Comparison of ENCODE assay signal across 10 mouse cellular contexts in genomic region chr15:77694687-77695295, GRCm38 (mm10). TPM values are rescaled to one million over a fixed set of nuclear protein-coding genes. Genes with fewer than 3 reads are reported as not detected.
A peak's percentile ranks its signal among the peaks of the same experiment; 100 is the strongest.
DNase-seq lines count a peak whose midpoint lies in the region; ATAC-seq and TF ChIP-seq lines count a peak whose summit lies in the region.
"Not testable (repeated sequence)": the region's sequence is repeated elsewhere in the genome, so short reads cannot be mapped to it uniquely, and the experiment has no call there.
"Had no signal": no experiment of that assay in that cellular context is flagged by ENCODE, and none has a peak within 500 bp of the region (broad histone marks: within the 10 kb centered on the region; RNA-seq: fewer than 3 reads in every experiment).

No protein-coding gene starts in this region.

- not testable (repeated sequence) for H3K79me2 ChIP-seq in heart, adult 2 months (replicated peaks; ENCODE audit: control insufficient read depth, insufficient read depth, low read length)

- peak; percentile 22 to 24 for DNase-seq in adrenal gland, adult 18-20 months (ENCODE audit: low spot score in 2 of 2)
- DNase-seq in cerebellum, postnatal 25 days, result peak; percentile 6 to 9
- peak; percentile 11 to 23 for DNase-seq in heart, adult 2 months
- DNase-seq in kidney, postnatal 14 days, result peak; percentile 26
- peak; percentile 18 for DNase-seq in lung, postnatal 0 days (ENCODE audit: low spot score)
- DNase-seq in skeletal muscle tissue, adult 2 months (ENCODE audit: low read depth, low spot score), result peak; percentile 3
- DNase-seq in thymus, postnatal 4 days, result peak; percentile 54

- TF ChIP-seq EP300 in heart, adult 2 months (IDR thresholded peaks at IDR 0.05; ENCODE audit: insufficient read depth, low read depth, low read length); lung, postnatal 0 days (IDR thresholded peaks at IDR 0.05): not testable (repeated sequence)

- H3K9me3 ChIP-seq in lung, postnatal 0 days (ENCODE audit: low read length), result not testable (repeated sequence)

- not testable (repeated sequence) for H3K4me2 ChIP-seq in lung, postnatal 0 days (replicated peaks; ENCODE audit: low read depth, low read length)

- H3K4me1 ChIP-seq in heart, adult 2 months (ENCODE audit: control insufficient read depth, insufficient read depth, low read length); lung, postnatal 0 days (ENCODE audit: insufficient read depth, low read depth, low read length): not testable (repeated sequence)

- WGBS in heart, adult 2 months, result 25% methylated on average over 12 of the region's 15 CpGs
- 29% methylated on average over 11 of the region's 15 CpGs for WGBS in lung, postnatal 0 days

- peak; percentile 53 for ATAC-seq in CD4-positive, CD25-positive, alpha-beta regulatory T cell, adult 4 months
- not testable (repeated sequence) for ATAC-seq in lung, postnatal 0 days

- not testable (repeated sequence) for H3K4me3 ChIP-seq in heart, adult 2 months; lung, postnatal 0 days (ENCODE audit: low read depth, low read length)

- TF ChIP-seq POLR2A in heart, adult 2 months (IDR thresholded peaks at IDR 0.05; ENCODE audit: insufficient read depth, low read depth, low read length), result not testable (repeated sequence)

- intact Hi-C loops in heart, adult 2 months (cut with DNase I), result not testable (repeated sequence)

- H3K27me3 ChIP-seq in heart, adult 2 months (ENCODE audit: control insufficient read depth, insufficient read depth, low read length); lung, postnatal 0 days (replicated peaks; ENCODE audit: insufficient read depth, low read length): not testable (repeated sequence)

- not testable (repeated sequence) for H3K36me3 ChIP-seq in heart, adult 2 months (ENCODE audit: control insufficient read depth, insufficient read depth, low read length); lung, postnatal 0 days (ENCODE audit: insufficient read depth, low read length)

- H3K27ac ChIP-seq in heart, adult 2 months; lung, postnatal 0 days (ENCODE audit: low read length): not testable (repeated sequence)

- H3K9ac ChIP-seq in heart, adult 2 months (ENCODE audit: low read depth, low read length); lung, postnatal 0 days (replicated peaks; ENCODE audit: low read depth): not testable (repeated sequence)

- peak; percentile 58 for TF ChIP-seq CTCF in heart, adult 2 months (IDR thresholded peaks at IDR 0.05)
- peak; percentile 71 for TF ChIP-seq CTCF in lung, postnatal 0 days (IDR thresholded peaks at IDR 0.05)

RNA-seq across cellular contexts. Expression of gene Apol7e, which starts 3.9 kb away (rescaled TPM):
- polyA plus RNA-seq in CD4-positive, CD25-positive, alpha-beta regulatory T cell, adult 4 months (2017; shearing (Covaris generic)), result 10 to 100 TPM; 57.4 to 67.8 TPM
- total RNA-seq in adrenal gland, adult 18-20 months (2021), result under 1 TPM in 1 of 2 experiments, not detected in 1; 0.19 TPM
- total RNA-seq in heart, adult 2 months (2021), result under 1 TPM in 1 of 2 experiments, not detected in 1; 0.48 TPM
- 0.23 and 0.43 TPM in 2 replicates for polyA plus RNA-seq in heart, adult 2 months (2012; rRNA removed)
- 0.10 TPM in 1 of 2 replicates, not detected in the other for polyA plus RNA-seq in lung, postnatal 0 days (2015; fragmentation: Nextera tagmentation; extraction: Ambion mirVana)
- total RNA-seq: left cerebral cortex, postnatal 10 days had no signal

RNA-seq across cellular contexts. Expression of gene Apol9b, which starts 34.0 kb away (rescaled TPM):
- polyA plus RNA-seq in CD4-positive, CD25-positive, alpha-beta regulatory T cell, adult 4 months (2017; shearing (Covaris generic)), result 10 to 100 TPM; 50.3 to 80.6 TPM
- 1 to 10 TPM in 1 of 2 experiments, under 1 TPM in 1; 0.66 to 1.6 TPM for total RNA-seq in adrenal gland, adult 18-20 months (2021)
- total RNA-seq in heart, adult 2 months (2021), result not detected
- polyA plus RNA-seq in heart, adult 2 months (2012; rRNA removed), result 0.53 and 1.7 TPM in 2 replicates
- 0.14 and 0.31 TPM in 2 replicates for polyA plus RNA-seq in lung, postnatal 0 days (2015; fragmentation: Nextera tagmentation; extraction: Ambion mirVana)

RNA-seq across cellular contexts. Expression of gene Apol11b, which starts 51.7 kb away (rescaled TPM):
- polyA plus RNA-seq in CD4-positive, CD25-positive, alpha-beta regulatory T cell, adult 4 months (2017; shearing (Covaris generic)), result under 1 TPM; 0.27 to 0.49 TPM
- total RNA-seq in adrenal gland, adult 18-20 months (2021), result 1 to 10 TPM in 1 of 2 experiments, under 1 TPM in 1; 0.76 to 1.1 TPM
- total RNA-seq in heart, adult 2 months (2021), result 1 to 10 TPM; 1.3 to 8.1 TPM
- 0.26 and 6.2 TPM in 2 replicates for polyA plus RNA-seq in heart, adult 2 months (2012; rRNA removed)
- polyA plus RNA-seq in lung, postnatal 0 days (2015; fragmentation: Nextera tagmentation; extraction: Ambion mirVana), result 0.25 TPM in 2 replicates
- total RNA-seq: left cerebral cortex, postnatal 10 days had no signal
- polyA plus RNA-seq: gonadal fat pad, adult 2 months had no signal

Comparison
In these comparisons a context has a peak if more than half of its experiments do, and no peak if none do; other contexts are left out.
1. DNase-seq: peak in every context shown above with its lines; median percentile 54 in thymus, postnatal 4 days; 26 in kidney, postnatal 14 days; 23 in adrenal gland, adult 18-20 months; 18 in lung, postnatal 0 days; 17 in heart, adult 2 months; 8 in cerebellum, postnatal 25 days; 3 in skeletal muscle tissue, adult 2 months.
2. RNA of gene Apol7e, which starts 3.9 kb away (polyA plus RNA-seq): 57.4 to 67.8 TPM in CD4-positive, CD25-positive, alpha-beta regulatory T cell, adult 4 months; 0.23 to 0.43 TPM in heart, adult 2 months and 0.10 TPM in lung, postnatal 0 days; every median in the first group is over 10 times any median in the second.
3. RNA of gene Apol9b, which starts 34.0 kb away (polyA plus RNA-seq): 50.3 to 80.6 TPM in CD4-positive, CD25-positive, alpha-beta regulatory T cell, adult 4 months; 0.53 to 1.7 TPM in heart, adult 2 months and 0.14 to 0.31 TPM in lung, postnatal 0 days; every median in the first group is over 10 times any median in the second.